Mouse (Mus musculus): ENCODE measurements at regions not wholly inside any gene's neighbourhood (a gene's known extent, or its start where the extent isn't known, plus 50 kb on each side); places are given as distances from the start of the nearest gene placed in this dataset.

- no peak for DNase-seq (ENCODE audit: low spot score in 2 of 2)
Measured at GRCm38 (mm10) chr6:117414926-117415325, 246.6 kb downstream of the Cxcl12 start.

GRCm38 (mm10) chr6:117415901-117416300 is 247.6 kb downstream of the Cxcl12 start:
- no peak for DNase-seq (ENCODE audit: low spot score in 2 of 2)

GRCm38 (mm10) chr6:117416461-117416860 is 248.1 kb downstream of the Cxcl12 start:
- DNase-seq (ENCODE audit: low spot score in 2 of 2): no peak

- no peak for DNase-seq (ENCODE audit: low spot score in 2 of 2)
Measured at GRCm38 (mm10) chr6:117422846-117423573, 254.7 kb downstream of the Cxcl12 start.

- no peak for DNase-seq (ENCODE audit: low spot score in 2 of 2)
Measured at GRCm38 (mm10) chr6:117426363-117426762, 258.0 kb downstream of the Cxcl12 start.

GRCm38 (mm10) chr6:117427351-117428142 is 259.2 kb downstream of the Cxcl12 start:
- DNase-seq (ENCODE audit: low spot score in 2 of 2): no peak

GRCm38 (mm10) chr6:117428441-117428840 is 260.1 kb downstream of the Cxcl12 start:
- DNase-seq (ENCODE audit: low spot score in 2 of 2): no peak

GRCm38 (mm10) chr6:117430876-117431781 is 262.8 kb downstream of the Cxcl12 start:
- DNase-seq (ENCODE audit: low spot score in 2 of 2): peak in 1 of 2 experiments; percentile 26

- DNase-seq (ENCODE audit: low spot score in 2 of 2): no peak
Measured at GRCm38 (mm10) chr6:117436851-117437250, 268.5 kb downstream of the Cxcl12 start.

GRCm38 (mm10) chr6:117437411-117438101 is 269.2 kb downstream of the Cxcl12 start:
- no peak for DNase-seq (ENCODE audit: low spot score in 2 of 2)

- DNase-seq (ENCODE audit: low spot score in 2 of 2): no peak
Measured at GRCm38 (mm10) chr6:117448652-117449051, 280.3 kb downstream of the Cxcl12 start.

- no peak for DNase-seq (ENCODE audit: low spot score in 2 of 2)
Measured at GRCm38 (mm10) chr6:117451001-117451400, 282.7 kb downstream of the Cxcl12 start.

GRCm38 (mm10) chr6:117460193-117460592 is 291.9 kb downstream of the Cxcl12 start:
- DNase-seq (ENCODE audit: low spot score in 2 of 2): no peak

- no peak for DNase-seq (ENCODE audit: low spot score in 2 of 2)
Measured at GRCm38 (mm10) chr6:117465165-117465564, 296.8 kb downstream of the Cxcl12 start.

GRCm38 (mm10) chr6:117465606-117466174 is 297.4 kb downstream of the Cxcl12 start:
- DNase-seq (ENCODE audit: low spot score in 2 of 2): no peak

- DNase-seq (ENCODE audit: low spot score in 2 of 2): no peak
Measured at GRCm38 (mm10) chr6:117479376-117479775, 311.0 kb downstream of the Cxcl12 start.

GRCm38 (mm10) chr6:117480396-117480795 is 312.1 kb downstream of the Cxcl12 start:
- DNase-seq (ENCODE audit: low spot score in 2 of 2): no peak

GRCm38 (mm10) chr6:117489161-117489560 is 320.8 kb downstream of the Cxcl12 start:
- DNase-seq (ENCODE audit: low spot score in 2 of 2): no peak

- no peak for DNase-seq (ENCODE audit: low spot score in 2 of 2)
Measured at GRCm38 (mm10) chr6:117489761-117490396, 321.5 kb downstream of the Cxcl12 start.

GRCm38 (mm10) chr6:117494971-117495370 is 326.6 kb downstream of the Cxcl12 start:
- no peak for DNase-seq (ENCODE audit: low spot score in 2 of 2)
